Mouse (Mus musculus) cerebellum, adult 9-10 months (tissue): ENCODE results near the gene Magi2.

Experiments
- DNase-seq: peaks from one replicate; pipeline ENCODE4 v3.0.0; 2022

Magi2 gene

GRCm38 (mm10) chr5:19972736-19973135 is 745.9 kb downstream of the Magi2 start:
- no peak for DNase-seq

DNA sequence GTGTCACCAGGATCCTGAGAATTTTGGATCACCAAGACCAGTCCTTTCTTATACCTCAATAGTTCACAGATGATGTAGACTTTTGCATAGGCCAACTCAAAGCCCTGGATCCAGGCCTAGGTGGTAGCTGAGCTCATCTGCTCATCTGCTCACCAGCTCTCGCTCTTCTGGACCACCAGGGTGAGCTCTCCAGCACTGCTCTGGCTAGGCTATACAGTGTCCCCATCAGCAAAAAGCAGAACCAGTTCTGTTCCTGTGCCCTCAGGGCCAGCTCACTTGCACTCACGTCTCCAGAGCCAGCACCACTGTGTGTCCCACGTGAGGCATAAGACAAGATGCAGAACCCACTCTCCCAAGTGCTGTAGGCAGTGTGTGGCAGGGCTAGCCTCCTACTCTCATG is 747.0 kb downstream of the Magi2 start:
- DNase-seq: no peak

DNA sequence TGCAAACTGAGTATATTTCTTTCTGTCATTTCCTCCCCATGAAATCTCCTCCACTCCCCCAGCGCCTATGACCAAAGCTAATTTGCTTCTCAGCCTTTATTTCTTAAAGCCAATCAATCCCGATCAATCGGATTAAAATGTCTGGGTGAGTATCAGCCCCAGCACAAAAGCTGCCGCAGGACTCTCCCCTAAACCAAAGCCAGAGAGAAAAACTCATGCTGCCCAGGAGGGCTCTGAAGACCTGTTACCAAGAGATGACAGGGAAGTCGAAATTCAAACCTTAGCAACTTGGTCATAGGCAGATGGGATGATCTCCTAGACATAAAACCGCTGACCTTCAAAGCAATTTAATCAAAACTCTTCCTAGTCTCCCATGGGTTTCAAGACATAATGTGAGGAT is 754.7 kb downstream of the Magi2 start:
- DNase-seq: no peak

GRCm38 (mm10) chr5:19982031-19982430 is 755.2 kb downstream of the Magi2 start:
- no peak for DNase-seq

GRCm38 (mm10) chr5:19999486-19999885 is 772.6 kb downstream of the Magi2 start:
- DNase-seq: no peak

DNA sequence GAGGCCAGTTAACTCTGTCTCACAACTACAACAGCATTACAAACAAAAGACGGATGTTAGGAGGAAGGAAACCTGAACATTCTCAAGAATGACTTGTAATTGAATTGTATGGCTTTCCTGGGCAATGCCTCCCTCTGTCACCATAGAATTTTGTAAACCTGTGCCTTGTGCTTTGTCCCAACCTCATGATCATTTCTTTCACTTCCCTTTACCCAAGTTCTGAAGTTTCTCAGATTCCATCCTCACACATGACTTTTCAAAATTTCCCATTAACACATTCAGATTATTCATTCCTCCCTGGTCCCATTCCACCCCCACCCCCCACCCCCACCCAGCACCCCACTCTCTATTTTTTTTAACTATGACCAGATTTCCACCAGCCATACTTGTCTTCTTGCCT is 773.1 kb downstream of the Magi2 start:
- DNase-seq: no peak

DNA sequence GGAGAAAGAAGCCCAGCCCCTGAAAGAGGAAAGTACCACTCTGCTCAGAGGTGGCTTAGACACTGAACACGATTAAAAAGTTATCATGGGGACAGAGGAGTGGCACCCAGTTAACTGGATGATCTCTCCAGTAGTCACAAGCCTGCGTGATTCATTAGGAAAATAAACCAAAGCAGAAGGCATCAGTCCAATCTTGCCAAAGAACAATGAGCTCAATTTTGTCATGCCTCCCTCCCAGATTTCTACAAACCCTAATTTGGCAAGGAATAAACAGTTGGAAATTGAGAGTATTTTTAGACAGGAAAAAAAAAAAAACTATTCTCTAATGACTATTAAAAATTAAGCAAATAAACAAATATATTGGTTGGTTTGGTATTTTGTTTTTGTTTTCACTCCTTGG is 779.8 kb downstream of the Magi2 start:
- DNase-seq: no peak

DNA sequence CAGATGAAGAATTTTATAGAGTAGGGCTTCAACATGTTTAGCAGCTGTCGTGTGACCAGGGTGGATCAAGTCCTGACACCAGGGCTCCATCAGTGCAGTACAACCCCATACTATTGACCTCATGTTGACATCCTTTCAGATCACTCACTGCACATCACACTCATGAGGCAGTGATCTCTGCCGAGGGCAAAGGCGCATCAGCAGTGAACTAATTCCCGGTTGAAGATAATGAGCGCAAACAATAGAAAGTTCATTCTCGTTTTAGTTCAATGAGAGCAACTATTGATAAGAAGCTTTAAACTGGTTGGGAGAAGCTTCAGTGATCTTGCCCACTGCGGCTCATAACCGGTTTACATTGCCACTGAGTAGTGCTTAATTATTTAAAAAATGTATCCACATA is 780.4 kb downstream of the Magi2 start:
- DNase-seq: no peak

- no peak for DNase-seq
These were observed 783.4 kb downstream of the Magi2 start for GRCm38 (mm10) chr5:20010210-20010609.

- DNase-seq: no peak
These were observed 791.2 kb downstream of the Magi2 start for GRCm38 (mm10) chr5:20018063-20018462.

- DNase-seq: no peak
These were observed 819.8 kb downstream of the Magi2 start for GRCm38 (mm10) chr5:20046649-20047048.

- DNase-seq: no peak
These were observed 821.5 kb downstream of the Magi2 start for GRCm38 (mm10) chr5:20048386-20048785.

- DNase-seq: peak; percentile 16
These were observed 823.4 kb downstream of the Magi2 start for GRCm38 (mm10) chr5:20050284-20050683.

GRCm38 (mm10) chr5:20055000-20055399 is 828.2 kb downstream of the Magi2 start:
- no peak for DNase-seq

DNA sequence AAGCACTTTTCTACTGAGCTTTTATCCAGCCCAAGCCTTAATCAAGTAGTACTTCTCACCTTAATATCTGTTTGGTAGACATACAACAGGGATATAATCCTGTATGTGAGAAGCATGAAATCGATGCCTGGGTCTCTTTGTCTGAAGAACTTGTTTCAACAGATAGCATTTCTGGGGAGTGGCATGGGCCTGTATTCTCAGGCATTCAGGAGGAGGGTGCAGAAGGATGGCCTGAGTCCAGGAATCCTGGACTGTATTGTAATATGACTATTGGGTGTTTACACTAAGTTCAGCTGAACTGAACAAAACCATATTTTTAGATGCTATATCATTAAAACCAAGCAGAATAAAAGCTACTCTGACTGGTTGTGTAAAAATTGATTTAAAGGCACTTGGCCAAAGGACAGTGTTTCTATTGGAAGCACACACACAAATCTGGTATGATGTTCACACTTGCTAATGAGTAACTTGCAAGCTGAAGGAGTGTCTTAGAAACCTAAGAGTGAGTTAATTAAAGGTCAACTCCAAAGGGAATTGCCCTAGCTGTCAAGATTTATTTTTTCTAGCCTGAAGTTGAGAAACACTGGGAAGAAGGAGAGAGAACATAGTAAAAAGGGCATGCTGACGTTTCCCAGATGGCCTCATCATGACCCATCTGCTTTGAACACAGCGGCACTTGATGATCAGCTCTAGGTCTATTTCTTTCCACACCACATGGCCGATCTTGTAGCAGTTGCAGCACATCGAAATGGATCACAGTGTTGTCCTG is 829.4 kb downstream of the Magi2 start:
- no peak for DNase-seq

DNA sequence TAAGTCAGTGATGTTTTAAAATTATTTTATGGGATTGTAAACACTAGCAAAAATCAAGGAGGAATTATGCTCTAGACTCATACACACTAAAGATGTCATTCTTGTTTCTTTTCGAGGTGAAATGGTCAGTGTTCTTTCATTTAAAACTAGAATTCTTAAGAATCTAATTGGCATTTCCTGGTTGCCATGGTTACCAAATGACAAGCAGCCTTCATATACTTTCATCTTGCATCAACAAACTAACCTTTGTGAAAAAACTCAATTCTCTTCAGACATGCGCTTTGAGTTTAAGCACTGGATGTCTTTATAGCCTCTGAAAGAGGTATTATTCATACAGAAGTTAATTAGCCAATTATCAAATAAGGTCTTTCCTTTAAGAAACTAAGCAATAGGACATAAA is 830.0 kb downstream of the Magi2 start:
- DNase-seq: no peak

- no peak for DNase-seq
These were observed 835.2 kb downstream of the Magi2 start for GRCm38 (mm10) chr5:20062011-20062410.

- DNase-seq: no peak
These were observed 838.2 kb downstream of the Magi2 start for GRCm38 (mm10) chr5:20065081-20065480.

DNA sequence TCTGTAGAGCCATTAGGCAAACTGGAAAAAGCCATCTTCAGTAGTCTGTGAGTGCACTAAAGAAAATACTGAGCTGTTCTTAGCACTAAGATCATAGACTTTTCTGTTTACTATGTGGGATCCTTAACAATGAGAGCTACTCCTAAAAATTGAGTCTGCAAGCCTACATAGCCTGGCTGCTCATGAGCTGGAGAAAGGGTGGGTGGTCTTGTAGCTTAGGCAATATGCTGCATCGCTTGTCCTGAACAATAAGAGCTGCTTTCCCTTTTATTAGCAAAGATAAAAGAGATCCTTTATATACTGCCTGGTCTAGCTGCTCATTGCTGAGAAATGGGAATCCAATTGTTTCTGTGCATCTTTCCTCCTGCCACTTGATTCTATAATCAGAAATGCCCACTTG is 841.7 kb downstream of the Magi2 start:
- no peak for DNase-seq

- DNase-seq: no peak
These were observed 842.2 kb downstream of the Magi2 start for GRCm38 (mm10) chr5:20068921-20069486.

GRCm38 (mm10) chr5:20074101-20074500 is 847.3 kb downstream of the Magi2 start:
- DNase-seq: no peak

- no peak for DNase-seq
These were observed 848.0 kb downstream of the Magi2 start for GRCm38 (mm10) chr5:20074867-20075266.

GRCm38 (mm10) chr5:20078931-20079330 is 852.1 kb downstream of the Magi2 start:
- no peak for DNase-seq

- DNase-seq: no peak
These were observed 853.9 kb downstream of the Magi2 start for GRCm38 (mm10) chr5:20080605-20081309.
